Mouse (Mus musculus): Measurements from ENCODE around the gene Csnk1d. TPM values are rescaled to one million over a fixed set of nuclear protein-coding genes. Genes with fewer than 3 reads are reported as not detected.

Gene Csnk1d
- polyA plus RNA-seq (2015; fragmentation: Nextera tagmentation; extraction: Ambion mirVana) = 45.4 and 51.5 TPM in 2 replicates

DNA sequence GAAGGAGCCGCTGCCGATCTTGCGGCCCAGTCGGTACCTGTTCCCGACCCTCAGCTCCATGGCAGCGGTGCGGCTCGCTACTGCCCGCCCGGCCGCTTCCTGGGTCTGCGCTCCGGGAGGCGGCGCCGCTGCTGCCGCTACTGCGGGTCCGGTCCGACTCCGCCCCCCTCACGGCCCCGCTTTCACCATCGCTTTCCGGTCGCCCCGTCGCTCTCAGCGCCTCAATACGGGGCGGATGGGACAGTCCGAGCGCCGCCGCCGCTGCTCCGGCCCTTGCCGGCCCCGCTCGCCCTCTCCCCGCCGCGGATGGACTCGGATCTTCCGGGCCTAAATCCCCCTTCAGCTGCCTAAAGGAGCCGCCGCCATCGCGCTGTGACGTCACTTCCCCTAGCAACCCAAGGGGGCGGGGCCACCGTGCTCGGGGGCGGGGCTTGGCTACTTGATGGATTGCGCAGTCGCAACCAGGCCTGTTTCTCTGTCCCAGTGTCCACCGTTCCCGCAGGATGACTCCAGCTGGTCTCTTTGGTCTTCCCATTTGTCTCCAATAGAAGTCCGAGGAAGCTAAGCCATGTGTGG is at the start of gene Csnk1d:
Csnk1d (minus strand) TSS at position 380 of the 576 bp plus-strand sequence.

GRCm38 (mm10) chr11:121039302-121039701 is 48.2 kb upstream of the Csnk1d start, which contains the start of gene Cd7:
Gene Cd7, minus strand, starts transcription at chr11:121039418.

DNA sequence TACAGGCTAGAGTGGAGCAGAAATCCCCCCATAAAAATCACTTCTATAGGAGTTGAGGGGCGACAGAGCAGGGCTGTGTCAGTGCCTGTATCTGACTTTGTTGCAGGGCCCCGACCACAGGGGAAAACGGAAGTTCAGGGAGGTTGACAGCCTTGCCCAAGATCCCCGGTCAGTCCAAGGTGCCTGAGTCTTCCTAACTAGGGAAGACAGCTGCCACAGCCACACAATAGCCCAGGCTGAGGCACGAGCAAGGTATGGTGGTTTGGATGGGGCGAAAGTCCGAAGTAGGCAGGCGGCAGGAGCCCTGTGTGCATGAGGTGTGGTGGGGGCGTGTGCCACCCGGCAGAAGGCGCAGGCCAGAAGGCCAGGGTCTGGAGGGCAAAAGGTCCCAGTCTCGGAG is 42.8 kb downstream of the Csnk1d start, which contains the start of gene Slc16a3:
Slc16a3 (plus strand) TSS at position 153 of the 400 bp plus-strand sequence.

DNA sequence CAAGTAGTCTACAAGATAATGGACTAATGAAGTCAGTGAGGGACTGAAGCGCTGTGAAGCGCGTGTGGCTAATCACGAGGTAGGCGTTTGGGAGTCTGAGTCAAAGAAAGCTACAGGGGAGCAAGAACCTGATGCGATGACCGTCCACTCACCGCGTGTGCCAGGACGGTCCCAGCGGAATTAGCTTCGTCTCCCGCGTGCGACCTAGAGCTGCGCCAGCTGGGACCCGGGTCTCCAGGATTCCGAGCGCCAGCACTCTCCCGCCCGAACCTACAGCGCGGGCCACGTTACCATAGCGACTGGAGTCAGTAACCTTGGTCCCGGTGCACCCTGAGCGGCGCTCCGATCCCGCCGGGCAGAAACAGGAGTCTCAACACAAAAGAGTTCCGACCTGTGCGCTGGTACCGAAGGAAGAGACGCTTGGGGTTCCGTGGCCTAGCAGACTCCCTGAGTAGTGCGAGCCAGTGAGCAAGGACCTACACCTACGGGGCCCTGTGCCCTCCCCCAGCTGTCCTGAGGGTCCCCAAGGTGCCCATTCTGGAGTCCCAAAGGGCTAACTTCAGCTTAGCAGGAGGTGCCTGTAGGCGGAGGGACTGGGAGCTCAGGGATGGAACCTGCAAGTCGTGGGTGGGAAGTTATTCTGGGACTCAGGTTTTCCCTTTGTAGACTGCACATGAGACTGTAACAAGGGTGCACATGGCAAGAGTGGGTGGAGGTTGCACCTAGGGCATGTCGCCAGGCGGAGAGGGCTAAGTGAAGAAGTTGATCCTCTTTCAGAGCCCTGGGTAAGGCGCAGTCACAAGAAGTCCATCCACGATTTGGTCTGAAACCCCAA is 58.3 kb downstream of the Csnk1d start, which contains the start of gene Ccdc57:
Ccdc57 (minus strand) TSS at position 309 of the 835 bp plus-strand sequence.

Other genes with a start within 250 kb of the Csnk1d start
- gene Hmga1b, start 228.5 kb downstream of the Csnk1d start, polyA plus RNA-seq (2015; fragmentation: Nextera tagmentation; extraction: Ambion mirVana) = 3.8 and 5.0 TPM in 2 replicates
- 11.9 and 13.8 TPM in 2 replicates for gene Rfng, start 207.1 kb downstream of the Csnk1d start, polyA plus RNA-seq (2015; fragmentation: Nextera tagmentation; extraction: Ambion mirVana)
- 73.2 and 75.4 TPM in 2 replicates for gene Gps1, start 207.1 kb downstream of the Csnk1d start, polyA plus RNA-seq (2015; fragmentation: Nextera tagmentation; extraction: Ambion mirVana)
- gene Dus1l, start 194.9 kb downstream of the Csnk1d start, polyA plus RNA-seq (2015; fragmentation: Nextera tagmentation; extraction: Ambion mirVana) = 58.0 and 60.3 TPM in 2 replicates
- 7.5 and 8.1 TPM in 2 replicates for gene Fasn, start 166.8 kb downstream of the Csnk1d start, polyA plus RNA-seq (2015; fragmentation: Nextera tagmentation; extraction: Ambion mirVana)
- gene Ccdc57, start 58.5 kb downstream of the Csnk1d start, polyA plus RNA-seq (2015; fragmentation: Nextera tagmentation; extraction: Ambion mirVana) = 2.4 and 3.1 TPM in 2 replicates
- gene Slc16a3, start 42.9 kb downstream of the Csnk1d start, polyA plus RNA-seq (2015; fragmentation: Nextera tagmentation; extraction: Ambion mirVana) = 30.7 and 31.2 TPM in 2 replicates
- 4.1 and 7.0 TPM in 2 replicates for gene Cd7, start 48.1 kb upstream of the Csnk1d start, polyA plus RNA-seq (2015; fragmentation: Nextera tagmentation; extraction: Ambion mirVana)
- 0.19 and 0.29 TPM in 2 replicates for gene Sectm1b, start 72.2 kb upstream of the Csnk1d start, polyA plus RNA-seq (2015; fragmentation: Nextera tagmentation; extraction: Ambion mirVana)
- gene Sectm1a, start 89.9 kb upstream of the Csnk1d start, polyA plus RNA-seq (2015; fragmentation: Nextera tagmentation; extraction: Ambion mirVana) = 0.16 TPM in 1 of 2 replicates, not detected in the other
- gene Tex19.2, start 127.3 kb upstream of the Csnk1d start, polyA plus RNA-seq (2015; fragmentation: Nextera tagmentation; extraction: Ambion mirVana) = 0.06 TPM in 1 of 2 replicates, not detected in the other
- not detected in 2 replicates for gene Tex19.1, start 154.8 kb upstream of the Csnk1d start, polyA plus RNA-seq (2015; fragmentation: Nextera tagmentation; extraction: Ambion mirVana)
- not detected in 2 replicates for gene Uts2r, start 168.9 kb upstream of the Csnk1d start, polyA plus RNA-seq (2015; fragmentation: Nextera tagmentation; extraction: Ambion mirVana)
- gene Hexdc, start 213.1 kb upstream of the Csnk1d start, polyA plus RNA-seq (2015; fragmentation: Nextera tagmentation; extraction: Ambion mirVana) = 3.8 TPM in 2 replicates
- gene Ogfod3, start 213.4 kb upstream of the Csnk1d start, polyA plus RNA-seq (2015; fragmentation: Nextera tagmentation; extraction: Ambion mirVana) = 14.7 and 15.4 TPM in 2 replicates
- gene Cybc1, start 238.0 kb upstream of the Csnk1d start, polyA plus RNA-seq (2015; fragmentation: Nextera tagmentation; extraction: Ambion mirVana) = 28.1 and 31.3 TPM in 2 replicates
- 56.7 and 66.8 TPM in 2 replicates for gene Narf, start 245.9 kb upstream of the Csnk1d start, polyA plus RNA-seq (2015; fragmentation: Nextera tagmentation; extraction: Ambion mirVana)

All from spleen, postnatal 0 days (tissue).